Mouse (Mus musculus): ENCODE measurements around the gene Cyp2j13.
"Not testable (repeated sequence)": the region's sequence is repeated elsewhere in the genome, so short reads cannot be mapped to it uniquely, and the experiment has no call there.

Gene Cyp2j13

DNA sequence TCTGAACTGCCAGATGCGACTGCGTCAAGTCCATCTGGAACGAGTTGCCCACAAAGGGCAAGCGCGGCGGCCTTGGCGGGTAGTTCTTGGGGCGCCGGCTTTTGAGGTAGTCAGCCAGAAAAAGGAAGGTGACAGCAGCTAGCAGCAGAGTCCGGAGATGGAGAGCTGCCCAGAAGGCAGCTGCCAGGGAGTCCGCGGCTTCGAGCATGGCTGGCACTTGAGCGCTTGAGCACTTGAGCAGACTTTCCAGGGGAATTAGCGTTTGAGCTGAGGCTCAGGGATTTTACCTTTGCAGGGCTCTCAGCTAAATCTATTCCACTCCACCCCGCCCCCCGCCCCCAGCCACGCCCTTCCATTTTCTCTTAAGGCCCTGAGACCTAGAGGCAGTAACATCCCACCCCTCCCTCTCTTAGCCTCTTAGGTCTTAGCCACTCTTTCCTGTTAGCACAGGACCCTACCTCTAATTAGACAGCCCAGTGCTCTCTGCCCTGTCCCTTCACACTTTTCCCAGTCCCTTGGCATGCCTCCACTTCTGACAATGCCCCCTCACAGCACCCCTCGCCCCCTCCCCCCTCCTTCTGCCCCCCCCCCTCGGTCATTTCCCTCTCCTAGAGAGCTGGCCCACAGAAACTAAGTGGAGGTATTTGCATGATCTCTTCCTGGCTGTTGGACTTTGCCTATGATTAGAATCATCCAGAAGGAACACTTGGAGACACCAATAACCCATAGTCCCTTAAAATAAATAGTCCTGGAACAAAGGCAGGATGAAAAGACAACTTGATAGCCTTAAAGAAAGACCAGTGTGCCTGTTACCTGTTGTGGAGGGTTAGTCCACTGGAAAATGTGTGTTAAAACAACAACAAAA, at the start of gene Cyp2j13:
TSS of gene Cyp2j13 (minus strand) at position 286 of the 865 bp plus-strand sequence.
- peak; percentile 92 for DNase-seq (ENCODE audit: inconsistent ontology term)

- DNase-seq (ENCODE audit: inconsistent ontology term), result no peak
Observed at GRCm38 (mm10) chr4:96096841-96097240, 19.5 kb upstream of the Cyp2j13 start.

- no peak for DNase-seq (ENCODE audit: inconsistent ontology term)
Observed at GRCm38 (mm10) chr4:96091869-96092268, 14.5 kb upstream of the Cyp2j13 start.

- peak; percentile 61 for DNase-seq (ENCODE audit: inconsistent ontology term)
Observed at GRCm38 (mm10) chr4:96089356-96090048, 12.2 kb upstream of the Cyp2j13 start.

GRCm38 (mm10) chr4:96078308-96078707, 962 bp upstream of the Cyp2j13 start:
- no peak for DNase-seq (ENCODE audit: inconsistent ontology term)

GRCm38 (mm10) chr4:96062045-96062444, 15.3 kb downstream of the Cyp2j13 start:
- DNase-seq (ENCODE audit: inconsistent ontology term), result no peak

DNA sequence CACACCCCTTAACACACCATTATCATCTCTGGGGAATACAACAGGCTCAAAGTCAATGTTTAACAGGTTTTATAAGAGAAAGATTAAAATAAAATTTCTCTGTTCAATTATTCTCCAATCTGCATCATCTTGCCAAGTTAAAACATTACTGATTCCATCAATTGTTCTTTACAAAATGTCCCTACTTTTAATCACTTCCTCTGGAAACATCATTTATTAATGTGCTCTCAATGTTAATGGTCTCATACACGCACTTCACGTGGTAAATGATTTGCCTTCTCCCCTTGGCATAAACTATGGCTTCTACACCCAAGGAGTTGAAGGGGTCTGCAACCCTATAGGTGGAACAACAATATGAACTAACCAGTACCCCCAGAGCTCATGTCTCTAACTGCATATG, 17.2 kb downstream of the Cyp2j13 start:
- DNase-seq (ENCODE audit: inconsistent ontology term), result no peak

DNA sequence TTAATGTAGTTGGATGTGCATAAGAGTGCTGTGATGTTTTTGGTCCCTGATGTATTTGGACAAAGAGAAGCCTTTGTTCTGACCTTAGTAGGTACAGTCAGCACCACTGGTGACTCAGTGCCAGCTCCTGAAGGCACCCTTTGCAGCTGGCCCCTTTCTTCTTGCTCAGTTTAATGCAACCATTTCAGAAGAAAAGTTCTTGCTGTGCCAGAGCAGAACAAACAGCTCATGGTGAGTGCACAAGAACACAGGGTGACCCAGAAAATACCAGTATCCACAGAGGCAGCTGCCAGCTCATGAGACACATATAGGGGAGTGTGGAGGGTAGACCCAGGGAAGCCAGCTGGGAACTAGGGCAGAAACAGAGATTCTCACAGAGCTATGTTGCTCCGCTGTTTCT, 48.9 kb downstream of the Cyp2j13 start:
- DNase-seq (ENCODE audit: inconsistent ontology term), result peak; percentile 95

DNA sequence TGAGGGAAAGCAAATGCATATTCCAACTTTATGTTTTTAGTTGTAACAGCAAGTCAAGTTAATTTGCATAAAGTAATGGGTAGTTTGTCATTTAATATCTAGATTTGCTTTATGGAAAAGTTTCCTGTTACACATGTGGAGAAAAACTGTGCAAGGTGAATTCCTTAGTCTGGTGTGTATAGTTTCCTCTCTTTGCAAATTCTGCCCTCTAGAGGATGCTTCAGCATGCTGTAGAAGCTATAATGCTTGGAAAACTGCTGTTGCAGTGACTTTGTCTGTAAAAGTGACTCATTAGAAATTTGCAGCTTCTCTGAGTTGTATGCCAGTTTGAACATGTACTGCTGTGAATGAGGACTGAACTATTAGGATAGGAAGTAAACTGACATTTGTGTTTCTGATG, 54.5 kb downstream of the Cyp2j13 start:
- peak; percentile 36 for DNase-seq (ENCODE audit: inconsistent ontology term)

DNA sequence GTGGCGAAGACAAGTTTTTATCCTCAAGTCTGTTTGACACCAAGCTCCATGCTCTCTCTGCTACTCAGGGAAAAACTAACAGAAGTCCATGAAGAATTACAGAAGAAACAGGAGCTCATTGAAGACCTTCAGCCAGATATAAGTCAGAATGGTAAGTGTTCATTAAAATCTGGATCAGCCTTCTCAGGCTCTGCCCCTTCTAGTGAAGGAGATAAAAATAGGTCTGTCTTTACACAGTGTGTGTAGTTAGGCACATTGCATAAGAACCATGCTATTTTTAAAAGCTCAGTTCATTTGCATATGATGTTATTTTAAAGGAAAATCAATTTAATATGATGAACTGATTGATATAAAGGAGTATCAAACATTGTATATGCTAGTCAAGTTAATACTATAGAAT, 60.5 kb downstream of the Cyp2j13 start:
- DNase-seq (ENCODE audit: inconsistent ontology term), result no peak

- not testable (repeated sequence) for DNase-seq (ENCODE audit: inconsistent ontology term)
Observed at GRCm38 (mm10) chr4:95982221-95982620, 95.1 kb downstream of the Cyp2j13 start.

Data from Muller cell, postnatal 12 days (primary cell).